ENCODE assay signal across 43 mouse cellular contexts in the genomic region with DNA sequence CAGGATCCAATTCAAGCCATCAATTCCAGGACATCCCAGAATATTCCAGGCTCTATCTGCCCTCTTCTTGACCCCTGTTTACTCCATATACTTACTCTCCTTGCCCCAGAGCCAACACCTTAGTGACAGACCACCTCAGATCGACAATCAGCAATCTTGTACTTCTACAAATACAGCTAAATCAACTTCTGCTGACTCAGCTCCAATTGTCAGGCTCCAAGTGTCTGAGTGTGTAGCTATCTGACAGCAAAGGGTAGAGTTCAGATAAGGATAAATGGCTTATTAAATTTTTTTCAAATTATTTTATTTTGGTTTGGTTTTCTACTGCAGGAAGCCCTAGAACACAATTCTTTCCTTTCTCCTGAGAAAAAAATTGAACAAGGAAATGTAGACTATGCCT. TPM values are rescaled to one million over a fixed set of nuclear protein-coding genes. Genes with fewer than 3 reads are reported as not detected.
"Had no signal": no experiment of that assay in that cellular context is flagged by ENCODE, and none has a peak within 500 bp of the region (broad histone marks: within the 10 kb centered on the region; RNA-seq: fewer than 3 reads in every experiment).

No protein-coding gene starts in this region.

- H3K9ac ChIP-seq: heart, embryonic 12.5 days; heart, embryonic 13.5 days; heart, embryonic 15.5 days; hindbrain, embryonic 12.5 days; hindbrain, embryonic 13.5 days; hindbrain, embryonic 14.5 days; hindbrain, embryonic 15.5 days; intestine, embryonic 15.5 days; kidney, embryonic 15.5 days had no signal

- H3K36me3 ChIP-seq: heart, embryonic 10.5 days; heart, embryonic 12.5 days; heart, embryonic 13.5 days; heart, embryonic 15.5 days; hindbrain, embryonic 10.5 days; hindbrain, embryonic 12.5 days; hindbrain, embryonic 13.5 days; hindbrain, embryonic 15.5 days; intestine, embryonic 15.5 days; kidney, embryonic 15.5 days had no signal

- H3K27me3 ChIP-seq: heart, embryonic 12.5 days; heart, embryonic 13.5 days; heart, embryonic 15.5 days; hindbrain, embryonic 12.5 days; hindbrain, embryonic 13.5 days; hindbrain, embryonic 15.5 days; intestine, embryonic 15.5 days; kidney, embryonic 15.5 days had no signal

- H3K4me1 ChIP-seq: heart, embryonic 10.5 days; heart, embryonic 12.5 days; heart, embryonic 13.5 days; heart, embryonic 15.5 days; hindbrain, embryonic 10.5 days; hindbrain, embryonic 12.5 days; hindbrain, embryonic 13.5 days; hindbrain, embryonic 15.5 days; intestine, embryonic 15.5 days; kidney, embryonic 15.5 days had no signal

- H3K4me2 ChIP-seq: heart, embryonic 11.5 days; heart, embryonic 12.5 days; heart, embryonic 13.5 days; heart, embryonic 15.5 days; hindbrain, embryonic 12.5 days; hindbrain, embryonic 13.5 days; hindbrain, embryonic 14.5 days; hindbrain, embryonic 15.5 days; intestine, embryonic 15.5 days; kidney, embryonic 15.5 days had no signal

- H3K9me3 ChIP-seq: heart, embryonic 10.5 days; heart, embryonic 12.5 days; heart, embryonic 13.5 days; heart, embryonic 15.5 days; hindbrain, embryonic 10.5 days; hindbrain, embryonic 12.5 days; hindbrain, embryonic 13.5 days; hindbrain, embryonic 15.5 days; intestine, embryonic 15.5 days; kidney, embryonic 15.5 days had no signal

- DNase-seq: heart, postnatal 10 days; heart, postnatal 36 days; heart, postnatal 4 days; kidney, adult 11 months; kidney, adult 18-20 months; kidney, adult 2 months; kidney, adult 8-10 months; kidney, adult 9 months; kidney, postnatal 10 days; kidney, postnatal 14 days; kidney, postnatal 25 days; kidney, postnatal 36 days; kidney, postnatal 4 days; layer of hippocampus, adult 9-11 months; layer of hippocampus, postnatal 36 days had no signal

- H3K27ac ChIP-seq: heart, embryonic 10.5 days; heart, embryonic 13.5 days; heart, embryonic 15.5 days; hindbrain, embryonic 10.5 days; hindbrain, embryonic 12.5 days; hindbrain, embryonic 13.5 days; hindbrain, embryonic 14.5 days; hindbrain, embryonic 15.5 days; hindbrain, postnatal 0 days; intestine, embryonic 15.5 days; kidney, embryonic 15.5 days; kidney, postnatal 0 days; layer of hippocampus, adult 2 months; left cerebral cortex, adult 2 months had no signal

- H3K4me3 ChIP-seq: heart, embryonic 10.5 days; heart, embryonic 12.5 days; heart, embryonic 13.5 days; heart, embryonic 15.5 days; hindbrain, embryonic 10.5 days; hindbrain, embryonic 12.5 days; hindbrain, embryonic 13.5 days; hindbrain, embryonic 15.5 days; intestine, embryonic 15.5 days; kidney, embryonic 15.5 days; layer of hippocampus, adult 2 months; left cerebral cortex, adult 2 months had no signal

RNA-seq across cellular contexts. Expression of a gene that starts 29.6 kb away (rescaled TPM):
- total RNA-seq: heart, postnatal 25 days; heart, postnatal 36 days; hematopoietic stem cell, adult 5-6 weeks; hindbrain, postnatal 0 days; layer of hippocampus, adult 18-20 months; layer of hippocampus, adult 2 months; layer of hippocampus, postnatal 14 days; layer of hippocampus, postnatal 25 days; layer of hippocampus, postnatal 36 days; left cerebral cortex, adult 18-20 months had no signal
- polyA plus RNA-seq: heart, embryonic 11.5 days; heart, embryonic 12.5 days; heart, embryonic 13.5 days; heart, embryonic 14.5 days; heart, embryonic 15.5 days; heart, postnatal 0 days; inflammation-experienced regulatory T-cells, adult 6 months had no signal

RNA-seq across cellular contexts. Expression of a gene that starts 38.3 kb away (rescaled TPM):
- total RNA-seq: heart, postnatal 10 days; heart, postnatal 25 days; heart, postnatal 36 days; heart, postnatal 4 days had no signal
- polyA plus RNA-seq: heart, postnatal 0 days; hindbrain, embryonic 11.5 days; inflammation-experienced regulatory T-cells, adult 6 months; intestine, postnatal 0 days; large intestine, adult 2 months had no signal
